Mouse (Mus musculus): ENCODE data around the gene Ccdc121.
A peak's percentile ranks its signal among the peaks of the same experiment; 100 is the strongest.
"Not testable (repeated sequence)": the region's sequence is repeated elsewhere in the genome, so short reads cannot be mapped to it uniquely, and the experiment has no call there.

Gene Ccdc121

DNA sequence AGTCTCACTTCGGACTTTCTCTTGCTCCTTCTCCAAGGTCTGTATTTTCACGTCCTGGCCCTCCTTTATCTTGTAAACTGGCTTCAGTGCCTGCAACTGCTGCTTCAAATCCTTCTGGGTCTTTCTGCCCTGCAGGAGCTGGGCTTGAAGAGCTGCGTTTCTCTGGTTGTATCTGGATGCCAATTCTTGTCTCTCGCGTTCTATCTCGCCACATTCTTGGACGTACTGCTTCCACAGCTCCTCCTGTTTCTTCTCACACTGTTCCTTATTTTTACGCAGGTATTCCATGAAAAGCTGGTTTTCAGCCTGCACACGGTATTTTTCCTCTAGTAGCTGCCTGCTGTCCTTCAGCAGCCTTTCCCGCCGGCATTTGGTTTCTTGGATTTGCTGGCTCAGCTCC, 396 bp downstream of the Ccdc121 start:
- not testable (repeated sequence) for DNase-seq

GRCm38 (mm10) chr1:181505367-181505766, 5.9 kb downstream of the Ccdc121 start:
- DNase-seq = peak in 1 of 2 experiments; percentile 16

DNA sequence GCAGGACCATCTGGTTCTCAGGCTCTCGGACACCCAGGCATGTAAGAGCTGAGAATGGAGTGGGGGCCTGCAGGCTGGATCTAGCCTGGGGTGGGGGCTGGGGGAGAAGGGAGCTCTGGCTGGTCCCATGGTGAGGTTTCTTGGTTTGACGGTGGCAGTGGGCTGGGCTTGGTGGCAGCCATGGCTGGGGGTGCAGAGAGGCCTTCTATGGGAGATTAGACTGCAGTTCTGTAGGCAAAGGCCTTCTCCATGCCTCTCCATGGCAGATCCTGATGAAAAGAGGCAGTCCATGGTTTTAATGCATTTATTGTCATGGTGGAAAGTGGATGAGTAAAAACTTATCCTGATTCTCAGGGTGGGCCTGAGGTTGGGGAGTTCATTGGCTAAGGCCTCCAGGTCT, 7.8 kb downstream of the Ccdc121 start:
- DNase-seq = no peak

GRCm38 (mm10) chr1:181484696-181485095, 26.6 kb downstream of the Ccdc121 start:
- DNase-seq = no peak

DNA sequence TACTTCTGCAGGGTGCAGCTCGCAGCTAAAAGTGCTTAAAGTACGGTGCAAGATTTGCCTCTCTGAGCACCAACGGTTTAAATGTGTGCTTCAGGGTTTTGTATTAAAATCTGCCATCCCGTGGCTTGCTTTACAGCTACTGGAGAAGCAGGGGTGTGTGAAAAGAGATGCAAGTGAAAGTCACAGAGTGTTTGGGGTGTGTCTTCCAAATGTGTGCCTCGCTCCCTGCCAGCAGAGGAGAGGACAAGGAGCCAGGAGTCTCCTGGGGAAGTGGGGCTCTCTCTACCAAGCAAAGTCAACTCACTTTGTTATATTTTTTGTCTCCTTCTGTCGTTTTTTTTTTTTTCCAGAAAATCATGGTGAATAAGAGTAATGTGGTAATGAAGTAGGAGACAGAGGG, 34.7 kb downstream of the Ccdc121 start:
- DNase-seq = no peak

- no peak for DNase-seq
Measured at GRCm38 (mm10) chr1:181476141-181476540, 35.1 kb downstream of the Ccdc121 start.

- DNase-seq = no peak
Measured at GRCm38 (mm10) chr1:181469415-181469814, 41.8 kb downstream of the Ccdc121 start.

- no peak for DNase-seq
Measured at GRCm38 (mm10) chr1:181467321-181467670, 44.0 kb downstream of the Ccdc121 start.

GRCm38 (mm10) chr1:181466601-181467320, 44.5 kb downstream of the Ccdc121 start:
- no peak for DNase-seq

DNA sequence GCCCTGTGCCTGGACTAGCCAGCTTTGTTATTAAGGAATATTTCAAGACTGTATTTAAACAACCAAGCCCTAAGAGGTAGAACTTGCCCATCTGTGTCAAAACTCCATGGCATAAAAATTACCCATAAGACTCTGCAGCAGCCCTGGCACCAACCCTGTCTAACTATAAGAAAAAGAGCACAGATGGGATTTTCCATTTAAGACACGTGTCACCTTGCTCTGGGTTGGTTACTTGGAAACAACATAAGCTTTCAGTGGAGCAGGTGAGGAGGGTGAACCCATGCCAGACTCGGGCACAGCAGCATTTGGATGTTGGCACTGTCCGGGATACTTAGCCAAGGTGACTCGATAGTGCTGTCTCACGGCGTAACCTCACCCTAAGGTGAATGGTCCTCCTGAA, 45.2 kb downstream of the Ccdc121 start:
- no peak for DNase-seq

GRCm38 (mm10) chr1:181465027-181465426, 46.2 kb downstream of the Ccdc121 start:
- peak; percentile 9 to 12 for DNase-seq

DNA sequence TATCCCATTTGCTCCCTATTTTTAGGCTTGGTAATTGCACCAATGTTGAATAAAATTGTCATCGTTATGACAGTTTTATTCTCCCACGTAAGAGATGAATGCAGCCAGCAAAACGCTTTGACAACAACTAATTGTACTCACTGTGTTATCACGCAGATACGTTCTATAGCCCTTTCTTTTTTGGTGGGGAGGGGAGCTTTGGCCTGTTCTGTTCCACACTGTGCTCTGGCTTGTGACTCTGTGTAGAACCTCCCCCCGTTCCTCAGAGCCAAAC, 48.4 kb downstream of the Ccdc121 start:
- no peak for DNase-seq

- no peak for DNase-seq
Measured at GRCm38 (mm10) chr1:181462051-181462905, 49.0 kb downstream of the Ccdc121 start.

- DNase-seq = no peak
Measured at GRCm38 (mm10) chr1:181461484-181461883, 49.8 kb downstream of the Ccdc121 start.

DNA sequence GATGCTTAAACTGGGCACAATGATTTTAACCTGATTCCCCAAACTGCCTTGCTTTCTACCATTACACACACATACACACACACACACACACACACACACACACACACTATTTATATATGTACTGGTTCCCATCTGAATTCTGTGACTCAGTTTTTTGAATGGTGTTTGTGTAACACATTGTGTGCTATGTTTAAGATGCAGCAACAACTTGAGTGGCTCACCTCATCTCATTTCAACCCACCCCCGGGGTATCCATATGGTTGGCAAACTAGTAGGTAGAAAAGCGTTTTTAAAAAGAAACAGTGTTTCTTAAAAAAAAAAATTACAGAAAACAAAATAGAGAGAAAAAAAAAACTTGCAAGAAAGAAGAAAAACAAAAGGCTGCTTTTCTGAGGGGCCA, 51.0 kb downstream of the Ccdc121 start:
- no peak for DNase-seq

Data from lung, adult 18-20 months (tissue).